Mouse (Mus musculus): Measurements from ENCODE around the gene Fkbp6. TPM values are rescaled to one million over a fixed set of nuclear protein-coding genes. Genes with fewer than 3 reads are reported as not detected.
A peak's percentile ranks its signal among the peaks of the same experiment; 100 is the strongest.
"Not testable (repeated sequence)": the region's sequence is repeated elsewhere in the genome, so short reads cannot be mapped to it uniquely, and the experiment has no call there.

The Fkbp6 gene
- polyA plus RNA-seq, 1 experiment from 2014 or later, result 0.50 TPM

DNA sequence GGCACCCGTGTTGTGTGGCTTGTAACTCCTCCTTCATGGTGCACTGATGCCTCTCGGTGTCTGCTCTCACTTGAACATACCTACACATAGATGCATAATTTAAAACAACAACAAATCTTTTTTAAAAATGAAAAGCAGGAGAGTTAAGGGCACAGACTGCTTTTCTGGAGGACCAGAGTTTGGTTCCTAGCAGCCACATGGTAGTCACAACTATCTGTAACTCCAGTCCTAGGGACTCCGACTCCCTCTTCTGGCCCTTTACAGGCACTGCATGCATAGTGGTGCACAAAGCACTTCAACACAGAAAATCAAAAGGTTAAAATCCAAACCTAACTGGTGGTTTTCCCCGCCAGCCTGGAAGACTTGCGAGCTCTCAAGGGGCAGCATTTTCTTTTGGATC, 23.8 kb upstream of the Fkbp6 start:
- Histone ChIP-seq H3K4me1 (ENCODE audit: insufficient read depth, low read length) (peaks cover 12% of the 10 kb centered on the region), H3K9ac (replicated peaks; ENCODE audit: low read length) (no peak overlapping the region), H3K27ac (ENCODE audit: low read length) (no peak overlapping the region), H3K9me3 (ENCODE audit: low read length) (no peaks in the 10 kb centered on the region), H3K36me3 (ENCODE audit: insufficient read depth, low read length) (peaks cover 59% of the 10 kb centered on the region), H3K4me2 (replicated peaks; ENCODE audit: low read depth, low read length) (no peak overlapping the region), H3K27me3 (ENCODE audit: insufficient read depth, low read length) (no peaks in the 10 kb centered on the region), H3K4me3 (ENCODE audit: low read length) (no peak overlapping the region)
- 95% methylated on average over 5 of the region's 5 CpGs for WGBS
- no peak for ATAC-seq (ENCODE audit: low FRiP score, low TSS enrichment)

DNA sequence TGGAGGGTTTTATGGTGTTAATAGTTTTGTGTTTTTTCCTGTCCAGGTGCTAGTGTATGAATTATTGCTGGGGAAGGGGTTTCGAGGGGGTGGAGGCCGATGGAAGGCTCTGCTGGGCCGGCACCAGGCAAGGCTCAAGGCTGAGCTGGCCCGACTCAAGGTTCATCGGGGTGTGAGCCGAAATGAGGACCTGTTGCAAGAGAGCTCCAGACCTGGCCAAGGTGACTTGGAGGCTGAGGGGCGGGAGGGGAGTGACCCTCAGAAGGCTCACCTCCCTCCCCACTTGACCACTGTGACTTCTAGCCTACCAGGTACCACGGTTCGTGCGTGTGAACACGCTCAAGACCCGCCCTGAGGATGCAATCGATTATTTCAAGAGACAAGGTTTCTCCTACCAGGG, 21.4 kb upstream of the Fkbp6 start:
- Histone ChIP-seq H3K4me2 (replicated peaks; ENCODE audit: low read depth, low read length) (no peak overlapping the region), H3K4me3 (ENCODE audit: low read length) (no peak overlapping the region), H3K27me3 (ENCODE audit: insufficient read depth, low read length) (no peaks in the 10 kb centered on the region), H3K36me3 (ENCODE audit: insufficient read depth, low read length) (peaks cover 37% of the 10 kb centered on the region), H3K9me3 (ENCODE audit: low read length) (no peaks in the 10 kb centered on the region), H3K27ac (ENCODE audit: low read length) (no peak overlapping the region), H3K4me1 (ENCODE audit: insufficient read depth, low read length) (peaks cover 12% of the 10 kb centered on the region), H3K9ac (replicated peaks; ENCODE audit: low read length) (no peak overlapping the region)
- WGBS, result 93% methylated on average over 13 of the region's 13 CpGs
- no peak for ATAC-seq (ENCODE audit: low FRiP score, low TSS enrichment)

DNA sequence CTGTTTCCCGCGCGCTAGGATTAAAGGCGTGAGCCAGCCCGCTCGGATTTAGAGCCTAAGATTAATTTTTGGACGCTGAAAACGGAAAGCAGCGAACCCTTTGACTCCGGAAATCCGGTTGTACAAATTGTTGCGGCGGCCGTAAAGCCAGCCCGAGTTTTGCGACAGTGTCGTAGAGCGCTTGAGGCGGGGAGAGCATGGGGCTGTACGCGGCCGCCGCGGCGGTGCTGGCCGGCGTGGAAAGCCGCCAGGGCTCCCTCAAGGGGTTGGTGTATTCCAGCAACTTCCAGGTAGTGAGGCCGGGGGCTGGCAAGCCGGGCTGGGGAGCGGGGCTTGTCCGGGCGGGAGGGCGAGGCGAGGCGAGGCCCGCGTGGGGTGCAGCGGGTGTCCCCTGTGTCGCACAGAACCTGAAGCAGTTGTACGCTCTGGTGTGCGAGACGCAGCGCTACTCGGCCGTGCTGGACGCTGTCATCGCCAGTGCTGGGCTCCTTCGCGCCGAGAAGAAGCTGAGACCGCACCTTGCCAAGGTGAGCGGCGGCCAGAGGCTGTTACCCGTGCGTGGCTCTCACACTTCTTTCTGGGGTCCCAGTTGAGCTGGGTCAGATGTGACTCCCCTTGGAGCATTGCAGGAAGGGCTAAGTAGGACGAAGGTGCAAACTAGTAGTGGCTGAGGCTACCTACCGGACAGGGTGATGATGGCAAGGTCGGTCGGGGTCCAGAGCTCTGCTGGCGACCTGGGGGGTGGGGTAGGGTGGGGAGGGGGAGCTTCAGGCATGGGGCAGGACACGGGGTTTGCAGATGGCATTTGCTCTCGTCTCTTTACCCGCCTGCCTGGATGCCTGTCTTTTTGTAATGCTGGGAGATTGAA, 20.2 kb upstream of the Fkbp6 start, which contains the start of gene Nsun5:
Gene Nsun5 (plus strand): TSS at position 167 of the 868 bp plus-strand sequence.
- peak within 1 kb of the TSS; percentile 97 for H3K4me3 ChIP-seq (ENCODE audit: low read length)
- H3K27ac ChIP-seq (ENCODE audit: low read length), result peak within 1 kb of the TSS; percentile 92
- peaks cover 25% of the 10 kb centered on the region for H3K36me3 ChIP-seq (ENCODE audit: insufficient read depth, low read length)
- H3K4me1 ChIP-seq (ENCODE audit: insufficient read depth, low read length), result peaks cover 12% of the 10 kb centered on the region
- no peaks in the 10 kb centered on the region for H3K27me3 ChIP-seq (ENCODE audit: insufficient read depth, low read length)
- peak; percentile 85 for ATAC-seq (ENCODE audit: low FRiP score, low TSS enrichment)
- under 1% methylated on average over 63 of the region's 64 CpGs for WGBS
- H3K9me3 ChIP-seq (ENCODE audit: low read length), result no peaks in the 10 kb centered on the region
- H3K4me2 ChIP-seq (replicated peaks; ENCODE audit: low read depth, low read length), result peak within 1 kb of the TSS; percentile 93
- H3K9ac ChIP-seq (replicated peaks; ENCODE audit: low read length), result peak within 1 kb of the TSS; percentile 90

DNA sequence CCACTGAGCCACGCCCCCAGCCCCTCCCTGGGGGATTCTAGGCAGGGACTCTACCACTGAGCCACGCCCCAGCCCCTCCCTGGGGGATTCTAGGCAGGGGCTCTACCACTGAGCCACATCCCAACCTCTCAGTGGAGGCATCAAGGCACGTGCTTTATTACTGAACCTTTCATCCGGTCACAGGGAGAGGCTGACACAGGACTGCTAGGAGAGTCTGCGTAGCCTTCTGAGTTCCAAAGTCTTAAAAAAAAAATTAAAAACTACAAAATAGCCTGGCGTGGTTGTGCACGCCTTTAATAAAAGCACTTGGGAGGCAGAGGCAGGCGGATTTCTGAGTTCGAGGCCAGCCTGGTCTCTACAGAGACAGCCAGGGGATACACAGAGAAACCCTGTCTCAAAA, 19.4 kb upstream of the Fkbp6 start:
- Histone ChIP-seq H3K36me3 (ENCODE audit: insufficient read depth, low read length) (peaks cover 18% of the 10 kb centered on the region), H3K4me2 (replicated peaks; ENCODE audit: low read depth, low read length) (peak overlapping the region; percentile 93), H3K9ac (replicated peaks; ENCODE audit: low read length) (peak overlapping the region; percentile 90), H3K27ac (ENCODE audit: low read length) (peak overlapping the region; percentile 92; the same call in 1 of the 2 replicates), H3K4me3 (ENCODE audit: low read length) (peak overlapping the region; percentile 97), H3K4me1 (ENCODE audit: insufficient read depth, low read length) (peaks cover 12% of the 10 kb centered on the region)
- WGBS, result 57% methylated on average over 9 of the region's 9 CpGs
- not testable (repeated sequence) for H3K9me3 ChIP-seq (ENCODE audit: low read length); H3K27me3 ChIP-seq (ENCODE audit: insufficient read depth, low read length)
- ATAC-seq (ENCODE audit: low FRiP score, low TSS enrichment), result 0 out of 2 replicates have a peak, but pooled peaks have one; percentile 21

DNA sequence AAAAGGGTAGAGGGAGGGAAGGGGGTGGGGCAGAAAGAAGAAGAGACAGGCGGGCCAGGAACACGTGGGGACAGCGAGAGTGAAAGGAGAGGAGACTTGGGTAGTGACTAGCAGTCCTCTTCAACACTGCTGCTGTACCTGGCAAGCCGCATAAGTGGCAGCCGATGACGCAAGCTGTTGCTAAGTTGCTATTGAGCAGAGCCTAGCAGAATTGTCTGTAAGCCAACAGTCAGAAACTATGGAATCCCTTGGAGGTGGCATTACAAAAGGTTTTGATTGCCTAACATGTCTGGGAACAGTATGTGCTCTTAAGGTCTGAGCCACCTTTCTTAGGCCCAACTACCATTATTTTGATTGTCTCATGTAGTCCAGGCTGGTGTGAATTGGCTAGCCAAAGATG, 18.5 kb upstream of the Fkbp6 start:
- no peaks in the 10 kb centered on the region for H3K9me3 ChIP-seq (ENCODE audit: low read length)
- no peaks in the 10 kb centered on the region for H3K27me3 ChIP-seq (ENCODE audit: insufficient read depth, low read length)
- no peak for ATAC-seq (ENCODE audit: low FRiP score, low TSS enrichment)
- no peak overlapping the region for H3K4me3 ChIP-seq (ENCODE audit: low read length)
- H3K4me2 ChIP-seq (replicated peaks; ENCODE audit: low read depth, low read length), result no peak overlapping the region
- H3K36me3 ChIP-seq (ENCODE audit: insufficient read depth, low read length), result peaks cover 9% of the 10 kb centered on the region
- no peak overlapping the region for H3K27ac ChIP-seq (ENCODE audit: low read length)
- H3K4me1 ChIP-seq (ENCODE audit: insufficient read depth, low read length), result peaks cover 12% of the 10 kb centered on the region
- H3K9ac ChIP-seq (replicated peaks; ENCODE audit: low read length), result no peak overlapping the region
- WGBS, result 74% methylated on average over 6 of the region's 6 CpGs

DNA sequence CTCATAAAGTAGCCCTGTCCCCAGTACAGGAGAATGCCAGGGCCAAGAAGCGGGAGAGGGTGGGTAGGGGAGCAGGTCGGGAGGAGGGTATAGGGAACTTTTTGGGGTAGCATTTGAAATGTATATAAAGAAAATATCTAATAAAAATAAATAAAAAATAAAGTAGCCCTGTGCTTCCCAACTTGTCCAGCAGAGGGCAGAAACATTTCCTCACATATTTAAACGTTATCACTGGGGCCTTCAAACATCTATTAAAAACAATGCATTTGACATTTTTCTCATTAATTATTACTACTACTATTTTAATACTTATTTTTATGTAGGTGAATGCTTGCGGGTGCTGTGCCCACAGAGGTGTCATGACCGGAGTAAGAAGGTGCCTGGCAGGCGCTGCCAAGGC, 18.0 kb upstream of the Fkbp6 start:
- Histone ChIP-seq H3K9me3 (ENCODE audit: low read length) (no peaks in the 10 kb centered on the region), H3K4me2 (replicated peaks; ENCODE audit: low read depth, low read length) (no peak overlapping the region), H3K36me3 (ENCODE audit: insufficient read depth, low read length) (peaks cover 6% of the 10 kb centered on the region; the same call in 1 of the 2 replicates), H3K4me3 (ENCODE audit: low read length) (no peak overlapping the region), H3K27ac (ENCODE audit: low read length) (no peak overlapping the region), H3K9ac (replicated peaks; ENCODE audit: low read length) (no peak overlapping the region), H3K27me3 (ENCODE audit: insufficient read depth, low read length) (no peaks in the 10 kb centered on the region), H3K4me1 (ENCODE audit: insufficient read depth, low read length) (peaks cover 12% of the 10 kb centered on the region)
- no peak for ATAC-seq (ENCODE audit: low FRiP score, low TSS enrichment)
- WGBS, result 52% methylated on average over 6 of the region's 6 CpGs

- H3K4me1 ChIP-seq (ENCODE audit: insufficient read depth, low read length), result no peaks in the 10 kb centered on the region
- H3K4me3 ChIP-seq (ENCODE audit: low read length), result no peak overlapping the region
- no peaks in the 10 kb centered on the region for H3K27me3 ChIP-seq (ENCODE audit: insufficient read depth, low read length)
- H3K36me3 ChIP-seq (ENCODE audit: insufficient read depth, low read length), result no peaks in the 10 kb centered on the region
- H3K27ac ChIP-seq (ENCODE audit: low read length), result no peak overlapping the region
- ATAC-seq (ENCODE audit: low FRiP score, low TSS enrichment), result peak; percentile 60
- H3K9ac ChIP-seq (replicated peaks; ENCODE audit: low read length), result no peak overlapping the region
- no peak overlapping the region for H3K4me2 ChIP-seq (replicated peaks; ENCODE audit: low read depth, low read length)
- H3K9me3 ChIP-seq (ENCODE audit: low read length), result no peaks in the 10 kb centered on the region
- 27% methylated on average over 12 of the region's 12 CpGs for WGBS
Observed at GRCm38 (mm10) chr5:135363540-135363939, 13.7 kb upstream of the Fkbp6 start.

DNA sequence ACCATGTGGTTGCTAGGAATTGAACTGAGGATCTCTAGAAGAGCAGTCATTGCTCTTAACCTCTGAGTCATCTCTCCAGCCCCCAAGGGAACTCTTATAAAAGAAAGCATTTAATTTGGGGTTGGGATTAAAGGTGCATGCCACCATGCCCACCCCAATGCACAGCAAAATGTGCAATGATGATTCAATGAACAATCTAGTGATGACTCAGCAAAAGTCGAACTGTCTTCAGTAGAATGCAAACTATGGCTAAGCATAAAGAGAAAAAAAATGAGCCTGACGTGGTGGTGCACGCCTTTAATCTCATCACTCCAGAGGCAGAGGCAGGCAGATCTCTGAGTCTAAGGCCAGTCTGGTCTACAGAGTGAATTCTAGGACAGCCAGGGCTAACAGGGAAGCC, 12.7 kb upstream of the Fkbp6 start:
- Histone ChIP-seq H3K27ac (ENCODE audit: low read length) (no peak overlapping the region), H3K27me3 (ENCODE audit: insufficient read depth, low read length) (no peaks in the 10 kb centered on the region), H3K36me3 (ENCODE audit: insufficient read depth, low read length) (no peaks in the 10 kb centered on the region), H3K4me1 (ENCODE audit: insufficient read depth, low read length) (no peaks in the 10 kb centered on the region), H3K9me3 (ENCODE audit: low read length) (0 out of 2 replicates have a peak, but pooled peaks cover 2% of the 10 kb centered on the region), H3K4me3 (ENCODE audit: low read length) (no peak overlapping the region), H3K9ac (replicated peaks; ENCODE audit: low read length) (no peak overlapping the region), H3K4me2 (replicated peaks; ENCODE audit: low read depth, low read length) (no peak overlapping the region)
- 88% methylated on average over 3 of the region's 3 CpGs for WGBS
- no peak for ATAC-seq (ENCODE audit: low FRiP score, low TSS enrichment)

DNA sequence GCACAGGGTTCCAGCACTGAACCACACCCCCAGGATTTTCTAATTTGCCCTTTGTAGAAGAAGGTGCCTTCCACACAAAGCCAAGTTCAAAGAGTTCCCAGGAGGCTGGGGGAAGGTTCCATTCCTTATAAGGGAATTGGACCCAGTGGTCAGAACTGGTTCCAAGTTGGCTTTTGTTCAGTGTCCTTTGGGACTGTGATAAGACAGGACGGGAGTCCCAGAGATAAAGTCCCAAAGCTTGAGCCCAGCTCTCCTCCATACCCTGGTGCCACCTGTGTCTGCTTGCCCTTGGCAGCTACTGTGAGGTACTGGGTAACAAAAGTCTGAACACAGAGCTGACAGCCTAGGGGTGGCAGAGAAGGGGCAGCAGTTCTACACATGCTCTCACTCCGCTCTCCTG, 9.9 kb upstream of the Fkbp6 start:
- Histone ChIP-seq H3K4me2 (replicated peaks; ENCODE audit: low read depth, low read length) (no peak overlapping the region), H3K4me3 (ENCODE audit: low read length) (no peak overlapping the region), H3K36me3 (ENCODE audit: insufficient read depth, low read length) (no peaks in the 10 kb centered on the region), H3K27ac (ENCODE audit: low read length) (no peak overlapping the region), H3K27me3 (ENCODE audit: insufficient read depth, low read length) (no peaks in the 10 kb centered on the region), H3K9ac (replicated peaks; ENCODE audit: low read length) (no peak overlapping the region), H3K4me1 (ENCODE audit: insufficient read depth, low read length) (no peaks in the 10 kb centered on the region), H3K9me3 (ENCODE audit: low read length) (0 out of 2 replicates have a peak, but pooled peaks cover 4% of the 10 kb centered on the region)
- ATAC-seq (ENCODE audit: low FRiP score, low TSS enrichment), result no peak
- 89% methylated on average over 2 of the region's 2 CpGs for WGBS

DNA sequence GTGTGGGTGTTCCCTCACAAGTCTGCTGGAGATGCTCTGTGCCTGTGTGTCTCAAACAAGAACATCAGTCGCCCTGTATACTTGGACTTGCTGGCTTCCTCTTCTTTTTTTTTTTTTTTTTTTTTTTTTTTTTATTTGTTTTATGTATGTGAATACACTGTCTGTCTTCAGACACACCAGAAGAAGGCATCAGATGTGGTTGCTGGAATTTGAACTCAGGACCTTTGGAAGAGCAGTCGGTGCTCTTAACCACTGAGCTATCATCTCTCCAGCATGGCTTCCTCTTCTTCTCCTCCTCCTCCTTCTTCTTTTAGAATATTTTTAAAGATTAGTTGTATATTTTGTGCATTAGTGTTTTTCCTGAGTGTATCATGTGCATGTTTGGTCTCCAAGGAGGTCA, 7.7 kb upstream of the Fkbp6 start:
- Histone ChIP-seq H3K9ac (replicated peaks; ENCODE audit: low read length) (no peak overlapping the region), H3K27ac (ENCODE audit: low read length) (no peak overlapping the region), H3K4me3 (ENCODE audit: low read length) (no peak overlapping the region), H3K9me3 (ENCODE audit: low read length) (0 out of 2 replicates have a peak, but pooled peaks cover 4% of the 10 kb centered on the region), H3K36me3 (ENCODE audit: insufficient read depth, low read length) (no peaks in the 10 kb centered on the region), H3K4me1 (ENCODE audit: insufficient read depth, low read length) (no peaks in the 10 kb centered on the region), H3K27me3 (ENCODE audit: insufficient read depth, low read length) (peaks cover 9% of the 10 kb centered on the region), H3K4me2 (replicated peaks; ENCODE audit: low read depth, low read length) (no peak overlapping the region)
- ATAC-seq (ENCODE audit: low FRiP score, low TSS enrichment), result 0 out of 2 replicates have a peak, but pooled peaks have one; percentile 65
- 88% methylated on average over 2 of the region's 2 CpGs for WGBS
